Mouse (Mus musculus) G1E (cell line): ENCODE data around the gene Amdhd2.

Experiments
- CTCF ChIP-seq: IDR thresholded peaks from 2 replicates; pipeline ENCODE4 v1.5.1; 2012; ENCODE audit warnings: low read depth, low read length, inconsistent platforms, mixed read lengths
- GATA1 ChIP-seq: IDR thresholded peaks from 2 replicates; pipeline ENCODE4 v1.6.1; 2012; ENCODE audit warnings: borderline replicate concordance, low read length, inconsistent platforms, mixed read lengths
- GATA2 ChIP-seq: IDR thresholded peaks from 2 replicates; pipeline ENCODE4 v1.6.1; 2012; ENCODE audit warnings: low read depth, low read length, inconsistent platforms, borderline replicate concordance
- POLR2AphosphoS5 ChIP-seq: IDR thresholded peaks from 2 replicates; pipeline ENCODE4 v1.6.1; 2012; ENCODE audit warnings: low read depth, low read length, inconsistent platforms; ENCODE audit not compliant: insufficient replicate concordance
- TAL1 ChIP-seq: conservative IDR thresholded peaks from 2 replicates; pipeline ENCODE4 v1.6.1; 2012; ENCODE audit warnings: low read depth, low read length, inconsistent platforms, mixed read lengths

- TF ChIP-seq CTCF (no peak), GATA1 (no peak), POLR2AphosphoS5 (no peak), GATA2 (no peak), TAL1 (no peak)
Observed at GRCm38 (mm10) chr17:24141425-24141920, 22.1 kb downstream of the Amdhd2 start.
